Mouse (Mus musculus) intestine, embryonic 14.5 days (tissue): ENCODE measurements around the gene Dynlt1f. TPM values are rescaled to one million over a fixed set of nuclear protein-coding genes. Genes with fewer than 3 reads are reported as not detected.
"Not testable (repeated sequence)": the region's sequence is repeated elsewhere in the genome, so short reads cannot be mapped to it uniquely, and the experiment has no call there.

Experiments
- ATAC-seq: fragments of 200-750 bp; cut with Nextera tagmentation; replicated peaks from 2 replicates; pipeline ENCODE4 v1.8.0; 2017; ENCODE audit warnings: low read depth, moderate number of reproducible peaks, moderate TSS enrichment, moderate library complexity; ENCODE audit not compliant: low FRiP score, low TSS enrichment
- DNase-seq: peaks from one replicate; pipeline ENCODE4 v3.0.0-alpha.2; 2018; ENCODE audit warnings: low spot score
- H3K27ac ChIP-seq: fragments of 300-500 bp; sonication (generic); 2 replicates; pipeline ENCODE4 v1.5.1; 2014; ENCODE audit warnings: low read depth, mild to moderate bottlenecking, control low read depth
- H3K27me3 ChIP-seq: fragments of 300-500 bp; sonication (generic); replicated peaks from 2 replicates; pipeline ENCODE4 v1.6.1; 2014; ENCODE audit warnings: low read length, control low read depth; ENCODE audit not compliant: control insufficient read depth, insufficient read depth
- H3K36me3 ChIP-seq: fragments of 300-500 bp; sonication (generic); 2 replicates; pipeline ENCODE4 v1.6.1; 2014; ENCODE audit warnings: low read length, control low read depth; ENCODE audit not compliant: control insufficient read depth, insufficient read depth
- H3K4me1 ChIP-seq: fragments of 300-500 bp; sonication (generic); replicated peaks from 2 replicates; pipeline ENCODE4 v1.6.1; 2014; ENCODE audit warnings: low read length, control low read depth, mixed read lengths; ENCODE audit not compliant: control insufficient read depth, insufficient read depth
- H3K4me2 ChIP-seq: fragments of 300-500 bp; sonication (generic); 2 replicates; pipeline ENCODE4 v1.6.1; 2014; ENCODE audit warnings: low read length
- H3K4me3 ChIP-seq: fragments of 300-500 bp; sonication (generic); 2 replicates; pipeline ENCODE4 v1.5.1; 2014; ENCODE audit warnings: low read depth, low read length, control low read depth, mixed read lengths
- H3K9ac ChIP-seq: fragments of 300-500 bp; sonication (generic); 2 replicates; pipeline ENCODE4 v1.6.1; 2014; ENCODE audit warnings: mild to moderate bottlenecking, low read length
- H3K9me3 ChIP-seq: fragments of 300-500 bp; sonication (generic); 2 replicates; pipeline ENCODE4 v1.6.1; 2016; ENCODE audit warnings: low read length, control low read depth; ENCODE audit not compliant: control insufficient read depth
- WGBS: fragments of 180-500 bp; shearing (Covaris S2); extraction: QIAGEN DNeasy Blood & Tissue Kit; methylation state at CpG from one replicate; pipeline ENCODE4 v1.1.7; 2014; 5-methylcytosine and 5-hydroxymethylcytosine counted together
- polyA plus RNA-seq: library from polyadenylated mRNA; unstranded; fragments of >200 nt; fragmentation: Nextera tagmentation; extraction: Ambion mirVana; gene quantifications from 2 replicates; pipeline ENCODE4 v1.2.1, GENCODE M21; 2014

Dynlt1f gene
- polyA plus RNA-seq, 1 experiment from 2014 or later, result 326 TPM

DNA sequence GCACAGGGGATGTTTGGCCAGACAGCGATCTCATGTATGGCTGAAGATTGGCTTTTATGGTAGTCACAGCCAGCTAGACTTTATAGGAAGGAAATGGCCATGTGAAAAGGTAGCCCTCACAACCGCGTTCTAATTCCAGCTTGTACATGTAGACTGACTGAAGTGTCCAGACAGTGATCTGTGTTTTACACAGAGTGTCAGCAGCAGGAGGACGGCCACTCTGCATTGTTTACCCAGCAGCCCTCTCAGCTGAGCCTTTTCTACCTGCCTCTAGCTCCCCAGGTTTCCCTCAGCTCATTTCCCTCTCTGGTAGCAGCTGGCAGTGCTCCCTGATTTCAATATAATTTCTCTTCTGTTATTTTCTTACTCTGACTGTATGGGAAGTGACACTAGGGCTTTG is 53.5 kb downstream of the Dynlt1f start:
- not testable (repeated sequence) for DNase-seq, H3K4me2 ChIP-seq, H3K4me1 ChIP-seq

GRCm38 (mm10) chr17:6601204-6601911 is 54.3 kb downstream of the Dynlt1f start, which contains the start of gene Dynlt1c:
Gene Dynlt1c, plus strand, starts transcription at chr17:6601671.
- peak within 1 kb of the TSS; percentile 15; the same call in 1 of the 2 replicates for H3K4me3 ChIP-seq
- peak within 1 kb of the TSS; percentile 44 for H3K4me2 ChIP-seq
- DNase-seq, result peak; percentile 87
- H3K27ac ChIP-seq, result peak within 1 kb of the TSS; percentile 65
- not testable (repeated sequence) for H3K4me1 ChIP-seq, H3K9me3 ChIP-seq, H3K27me3 ChIP-seq, H3K36me3 ChIP-seq, H3K9ac ChIP-seq
- peak; percentile 97 for ATAC-seq
- WGBS, result 9% methylated on average over 24 of the region's 40 CpGs

More for the DNA sequence above, 53.5 kb downstream of the Dynlt1f start:
- H3K27ac ChIP-seq, H3K36me3 ChIP-seq, H3K4me3 ChIP-seq, H3K27me3 ChIP-seq, H3K9ac ChIP-seq, H3K9me3 ChIP-seq, ATAC-seq: not testable (repeated sequence)
- 12% methylated on average over 3 of the region's 4 CpGs for WGBS

DNA sequence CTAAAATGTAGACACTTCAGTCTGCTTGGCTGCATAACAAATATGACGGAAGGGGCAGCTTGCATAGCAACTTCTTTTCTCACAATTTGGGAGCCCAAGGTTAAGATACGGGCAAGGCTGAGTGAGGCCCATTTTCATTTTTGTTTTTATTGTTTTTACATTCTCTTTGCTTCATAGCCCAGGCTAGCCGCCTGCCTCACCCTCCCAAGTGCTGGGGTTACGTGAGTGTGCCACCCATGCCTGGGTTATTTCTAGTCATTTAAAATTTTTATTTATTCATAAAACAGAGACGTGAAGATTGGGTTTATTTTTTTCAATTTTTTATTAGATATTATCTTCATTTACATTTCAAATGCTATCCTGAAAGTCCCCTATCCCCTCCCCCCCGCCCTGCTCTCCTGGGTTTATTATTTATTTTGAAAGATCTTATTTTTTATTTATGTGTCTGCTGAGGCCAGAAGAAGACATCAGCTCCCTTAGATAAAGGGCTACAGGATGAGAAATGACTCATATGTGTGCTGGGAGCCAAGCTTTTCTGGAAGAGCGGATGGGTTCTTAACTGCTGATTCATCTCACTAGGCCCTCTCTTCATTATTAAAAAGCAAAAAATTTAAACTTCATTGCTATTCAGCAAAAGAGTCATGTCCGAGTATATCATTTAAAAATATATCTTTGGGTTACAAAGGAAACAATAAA is 55.3 kb downstream of the Dynlt1f start:
- DNase-seq, H3K4me3 ChIP-seq, H3K4me1 ChIP-seq, H3K36me3 ChIP-seq, H3K4me2 ChIP-seq, ATAC-seq, H3K27ac ChIP-seq, H3K27me3 ChIP-seq, H3K9me3 ChIP-seq, H3K9ac ChIP-seq: not testable (repeated sequence)
- 91% methylated on average over 5 of the region's 8 CpGs for WGBS

DNA sequence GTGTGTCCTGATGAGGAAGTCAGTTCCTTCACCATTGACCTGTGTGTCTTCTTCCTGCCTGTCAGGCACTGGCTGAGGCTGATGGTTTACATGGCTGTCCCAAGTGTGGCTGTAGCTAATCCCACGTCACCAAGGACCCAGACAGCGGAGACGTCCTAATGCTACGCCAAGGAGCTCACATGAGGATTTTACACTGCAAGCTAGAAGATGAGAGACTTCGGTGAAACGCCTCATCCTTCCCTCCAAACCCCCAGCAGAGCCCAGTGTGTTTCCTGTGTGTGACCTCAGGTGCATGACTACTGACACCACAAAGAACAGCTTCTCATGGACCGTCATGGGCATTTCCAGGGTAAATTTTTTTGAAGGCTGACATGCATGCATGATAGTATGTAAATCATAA is 57.3 kb downstream of the Dynlt1f start:
- not testable (repeated sequence) for H3K36me3 ChIP-seq, H3K4me2 ChIP-seq, ATAC-seq, H3K4me1 ChIP-seq, H3K9ac ChIP-seq, H3K27ac ChIP-seq, H3K4me3 ChIP-seq, DNase-seq, H3K27me3 ChIP-seq, H3K9me3 ChIP-seq
- 93% methylated on average over 7 of the region's 7 CpGs for WGBS

Other genes starting within 250 kb of the Dynlt1f start
- gene Dynlt1b, start 225.8 kb downstream of the Dynlt1f start, polyA plus RNA-seq, result 613 and 620 TPM in 2 replicates
- gene Dynlt1c, start 54.2 kb downstream of the Dynlt1f start, polyA plus RNA-seq, result 36.1 and 44.8 TPM in 2 replicates
- 0.47 and 0.60 TPM in 2 replicates for gene Sytl3, start 3.2 kb upstream of the Dynlt1f start, polyA plus RNA-seq
- 159 and 176 TPM in 2 replicates for gene Ezr, start 126.9 kb upstream of the Dynlt1f start, polyA plus RNA-seq